Mouse (Mus musculus): ENCODE measurements around the gene Hoga1.
A peak's percentile ranks its signal among the peaks of the same experiment; 100 is the strongest.

Hoga1 gene

GRCm38 (mm10) chr19:42045269-42046102, at the start of gene Hoga1:
TSS of gene Hoga1 (plus strand) at chr19:42045610.
- peak; percentile 55 for DNase-seq (ENCODE audit: low spot score)

GRCm38 (mm10) chr19:41997090-41997489, 48.3 kb upstream of the Hoga1 start:
- DNase-seq (ENCODE audit: low spot score), result no peak

GRCm38 (mm10) chr19:41998770-41999548, 46.5 kb upstream of the Hoga1 start:
- DNase-seq (ENCODE audit: low spot score), result no peak

GRCm38 (mm10) chr19:41999688-42000283, 45.6 kb upstream of the Hoga1 start:
- no peak for DNase-seq (ENCODE audit: low spot score)

GRCm38 (mm10) chr19:42000446-42000958, 44.9 kb upstream of the Hoga1 start:
- DNase-seq (ENCODE audit: low spot score), result no peak

- no peak for DNase-seq (ENCODE audit: low spot score)
Observed at GRCm38 (mm10) chr19:42001253-42001980, 44.0 kb upstream of the Hoga1 start.

GRCm38 (mm10) chr19:42004258-42004657, 41.2 kb upstream of the Hoga1 start:
- no peak for DNase-seq (ENCODE audit: low spot score)

- no peak for DNase-seq (ENCODE audit: low spot score)
Observed at GRCm38 (mm10) chr19:42005616-42006015, 39.8 kb upstream of the Hoga1 start.

- DNase-seq (ENCODE audit: low spot score), result no peak
Observed at GRCm38 (mm10) chr19:42006568-42006967, 38.8 kb upstream of the Hoga1 start.

GRCm38 (mm10) chr19:42008586-42008985, 36.8 kb upstream of the Hoga1 start:
- no peak for DNase-seq (ENCODE audit: low spot score)

- DNase-seq (ENCODE audit: low spot score), result no peak
Observed at GRCm38 (mm10) chr19:42009067-42009466, 36.3 kb upstream of the Hoga1 start.

GRCm38 (mm10) chr19:42010436-42010835, 35.0 kb upstream of the Hoga1 start:
- no peak for DNase-seq (ENCODE audit: low spot score)

GRCm38 (mm10) chr19:42011123-42011522, 34.3 kb upstream of the Hoga1 start:
- DNase-seq (ENCODE audit: low spot score), result no peak

- DNase-seq (ENCODE audit: low spot score), result no peak
Observed at GRCm38 (mm10) chr19:42014231-42014825, 31.1 kb upstream of the Hoga1 start.

- DNase-seq (ENCODE audit: low spot score), result no peak
Observed at GRCm38 (mm10) chr19:42015001-42015400, 30.4 kb upstream of the Hoga1 start.

GRCm38 (mm10) chr19:42016251-42016650, 29.2 kb upstream of the Hoga1 start:
- no peak for DNase-seq (ENCODE audit: low spot score)

GRCm38 (mm10) chr19:42016840-42017239, 28.6 kb upstream of the Hoga1 start:
- no peak for DNase-seq (ENCODE audit: low spot score)

- no peak for DNase-seq (ENCODE audit: low spot score)
Observed at GRCm38 (mm10) chr19:42017399-42018247, 27.8 kb upstream of the Hoga1 start.

- DNase-seq (ENCODE audit: low spot score), result peak; percentile 38
Observed at GRCm38 (mm10) chr19:42019011-42019522, 26.3 kb upstream of the Hoga1 start.
